Mouse (Mus musculus): ENCODE measurements at regions not wholly inside any gene's neighbourhood (a gene's known extent, or its start where the extent isn't known, plus 50 kb on each side); places are given as distances from the start of the nearest gene placed in this dataset.

DNA sequence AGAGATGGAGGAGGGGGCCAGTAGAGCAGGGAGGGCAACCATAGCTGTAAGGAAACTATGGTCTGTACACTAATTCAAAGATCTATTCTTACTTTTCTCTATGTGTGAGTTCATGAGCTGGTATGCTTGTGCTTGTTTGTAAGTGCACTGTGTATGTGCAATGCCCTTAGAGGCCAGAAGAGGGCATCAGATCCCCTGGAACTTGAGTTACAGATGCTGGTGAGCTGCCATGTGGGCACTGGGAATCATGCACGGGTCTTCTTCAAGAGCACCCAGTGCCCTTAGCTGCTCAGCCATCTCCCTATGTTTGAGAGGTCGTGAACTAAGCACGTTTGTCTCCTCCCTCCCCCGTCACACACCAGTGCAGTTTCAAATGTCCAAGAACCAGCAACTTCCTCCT lies 68.9 kb downstream of the Tbx3 start:
- TF ChIP-seq POLR2A (IDR thresholded peaks at IDR 0.05; ENCODE audit: insufficient read depth, low read depth, low read length) (no peak), CTCF (IDR thresholded peaks at IDR 0.05) (peak; percentile 17)
